Mouse (Mus musculus) midbrain, embryonic 14.5 days (tissue): ENCODE data around the gene Ncs1. TPM values are rescaled to one million over a fixed set of nuclear protein-coding genes. Genes with fewer than 3 reads are reported as not detected.

ENCODE experiments used
- ATAC-seq: fragments of 200-750 bp; cut with Nextera tagmentation; 2 replicates; pipeline ENCODE4 v1.8.0; 2017; ENCODE audit warnings: moderate number of reproducible peaks, moderate library complexity; ENCODE audit not compliant: low FRiP score, low TSS enrichment
- DNase-seq: peaks from one replicate; pipeline ENCODE4 v3.0.0-alpha.2; 2015
- H3K27ac ChIP-seq: fragments of 300-500 bp; sonication (generic); replicated peaks from 2 replicates; pipeline ENCODE4 v1.5.1; 2014; ENCODE audit warnings: mild to moderate bottlenecking, low read depth, low read length, moderate library complexity
- H3K27me3 ChIP-seq: fragments of 300-500 bp; sonication (generic); 2 replicates; pipeline ENCODE4 v1.6.1; 2014; ENCODE audit warnings: low read length, control low read depth, mixed read lengths; ENCODE audit not compliant: control insufficient read depth, insufficient read depth
- H3K36me3 ChIP-seq: fragments of 300-500 bp; sonication (generic); 2 replicates; pipeline ENCODE4 v1.6.1; 2014; ENCODE audit warnings: low read length, control low read depth; ENCODE audit not compliant: control insufficient read depth, insufficient read depth
- H3K4me1 ChIP-seq: fragments of 300-500 bp; sonication (generic); 2 replicates; pipeline ENCODE4 v1.6.1; 2014; ENCODE audit warnings: mild to moderate bottlenecking, antibody characterized with exemption, low read length, control low read depth; ENCODE audit not compliant: control insufficient read depth, insufficient read depth
- H3K4me2 ChIP-seq: fragments of 300-500 bp; sonication (generic); 2 replicates; pipeline ENCODE4 v1.6.1; 2014; ENCODE audit warnings: mild to moderate bottlenecking, low read length, moderate library complexity
- H3K4me3 ChIP-seq: fragments of 300-500 bp; sonication (generic); replicated peaks from 2 replicates; pipeline ENCODE4 v1.5.1; 2014; ENCODE audit warnings: low read depth, low read length
- H3K9ac ChIP-seq: fragments of 300-500 bp; sonication (generic); replicated peaks from 2 replicates; pipeline ENCODE4 v1.6.1; 2014; ENCODE audit warnings: mild to moderate bottlenecking, low read length, moderate library complexity
- H3K9me3 ChIP-seq: fragments of 300-500 bp; sonication (generic); 2 replicates; pipeline ENCODE4 v1.6.1; 2016; ENCODE audit warnings: low read length, control low read depth, mixed read lengths; ENCODE audit not compliant: control insufficient read depth
- WGBS: fragments of 180-500 bp; shearing (Covaris S2); extraction: QIAGEN DNeasy Blood & Tissue Kit; methylation state at CpG from one replicate; pipeline ENCODE4 v1.1.7; 2014; 5-methylcytosine and 5-hydroxymethylcytosine counted together
- polyA plus RNA-seq: library from polyadenylated mRNA; unstranded; fragments of >200 nt; fragmentation: Nextera tagmentation; extraction: Ambion mirVana; gene quantifications from 2 replicates; pipeline ENCODE4 v1.2.1, GENCODE M21; 2014

Gene Ncs1
- polyA plus RNA-seq, 1 experiment from 2014 or later, result 185 TPM

DNA sequence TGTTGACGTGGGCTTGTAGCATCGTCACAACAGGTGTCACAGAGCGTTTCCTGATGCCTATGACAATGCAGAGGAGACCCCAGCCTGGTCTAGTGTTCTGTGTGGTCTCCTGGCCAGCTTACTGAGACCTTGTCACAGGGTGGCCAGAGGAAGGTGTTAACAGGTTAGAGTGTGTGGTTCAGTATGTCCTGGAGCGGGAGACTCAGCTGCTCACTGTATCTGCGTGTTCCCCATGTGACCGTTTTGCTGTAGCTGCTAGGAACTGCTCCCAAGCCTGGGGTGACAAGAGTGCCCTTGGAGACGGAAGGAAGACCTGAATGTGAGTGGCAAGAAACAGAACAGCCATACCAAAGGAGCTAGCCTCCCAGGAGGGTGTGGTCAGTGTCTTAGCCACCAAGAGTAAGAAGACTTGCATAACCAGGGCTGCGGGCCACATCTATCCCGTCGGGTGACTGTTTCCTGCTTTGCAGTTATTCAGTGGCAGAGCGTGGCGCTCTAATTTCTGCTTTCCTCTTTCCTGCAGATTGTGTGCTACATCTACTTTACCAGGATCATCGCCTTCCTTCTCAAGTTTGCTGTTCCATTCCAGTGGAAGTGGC is 37.0 kb upstream of the Ncs1 start:
- 91% methylated on average over 13 of the region's 13 CpGs for WGBS

DNA sequence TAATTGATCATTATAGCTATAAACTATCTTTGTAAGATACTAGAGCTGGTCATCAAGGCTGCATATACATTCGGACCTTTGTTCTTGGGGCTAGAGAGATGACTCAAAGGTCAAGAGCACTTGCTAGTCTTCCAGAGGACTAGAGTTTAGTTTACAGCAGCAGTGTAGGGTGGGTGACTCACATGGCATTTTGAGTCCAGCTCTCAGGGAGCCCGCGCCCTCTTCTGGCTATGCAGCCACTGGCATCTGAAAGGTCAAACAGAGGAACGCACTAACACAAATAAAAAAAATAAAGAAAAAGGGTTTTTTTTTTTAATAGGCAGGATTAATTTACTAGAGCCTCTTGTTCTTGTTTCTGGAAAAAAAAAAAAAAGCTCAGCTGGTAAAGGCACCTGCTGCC is 36.1 kb upstream of the Ncs1 start:
- DNase-seq, result peak; percentile 12
- H3K4me2 ChIP-seq, result no peak overlapping the region
- peaks cover 38% of the 10 kb centered on the region for H3K36me3 ChIP-seq
- ATAC-seq, result no peak
- no peak overlapping the region for H3K27ac ChIP-seq
- no peaks in the 10 kb centered on the region for H3K27me3 ChIP-seq
- peaks cover 16% of the 10 kb centered on the region; the same call in 1 of the 2 replicates for H3K4me1 ChIP-seq
- no peaks in the 10 kb centered on the region for H3K9me3 ChIP-seq
- 89% methylated on average over 4 of the region's 4 CpGs for WGBS
- no peak overlapping the region for H3K9ac ChIP-seq
- no peak overlapping the region for H3K4me3 ChIP-seq

More for the DNA sequence above, 37.0 kb upstream of the Ncs1 start:
- ATAC-seq, result no peak
- Histone ChIP-seq H3K9ac (no peak overlapping the region), H3K4me3 (no peak overlapping the region), H3K4me2 (no peak overlapping the region), H3K27me3 (no peaks in the 10 kb centered on the region), H3K27ac (no peak overlapping the region), H3K4me1 (peaks cover 16% of the 10 kb centered on the region; the same call in 1 of the 2 replicates), H3K9me3 (no peaks in the 10 kb centered on the region), H3K36me3 (peaks cover 33% of the 10 kb centered on the region)
- DNase-seq, result no peak

DNA sequence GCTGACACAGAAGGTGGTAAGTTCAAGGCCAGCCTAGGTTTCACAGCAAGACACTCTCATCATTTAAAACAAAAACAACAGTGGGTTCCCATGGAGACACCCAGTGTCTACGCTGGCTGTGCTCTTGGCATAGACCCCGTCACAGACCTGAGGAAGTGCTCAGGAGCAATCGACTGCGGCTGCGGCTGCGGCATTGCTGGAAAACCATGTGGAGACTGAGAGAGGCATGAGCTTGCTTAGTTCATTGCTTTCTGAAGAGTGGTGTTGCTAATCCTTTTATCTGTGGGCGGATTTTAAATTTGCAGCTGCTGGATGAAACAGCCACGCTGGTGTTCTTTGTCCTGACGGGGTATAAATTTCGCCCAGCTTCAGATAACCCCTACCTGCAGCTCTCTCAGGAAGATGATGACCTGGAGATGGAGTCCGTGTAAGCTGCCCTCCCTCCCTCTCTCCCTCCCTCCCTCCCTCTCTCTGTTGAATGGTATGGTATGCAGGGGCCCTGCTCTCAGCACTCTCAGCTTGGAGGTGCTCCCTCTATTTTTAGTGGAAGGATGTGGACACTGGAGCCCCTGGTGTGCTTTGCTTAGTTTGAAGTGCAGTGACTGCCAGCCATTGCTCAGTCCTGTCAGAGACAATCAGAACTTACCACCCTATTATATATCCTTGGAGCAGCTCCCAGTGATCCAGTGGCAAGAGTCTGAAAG is 35.3 kb upstream of the Ncs1 start:
- H3K27me3 ChIP-seq, result no peaks in the 10 kb centered on the region
- H3K27ac ChIP-seq, result peak overlapping the region; percentile 61
- peak; percentile 61 for DNase-seq
- peaks cover 16% of the 10 kb centered on the region; the same call in 1 of the 2 replicates for H3K4me1 ChIP-seq
- no peak overlapping the region for H3K9ac ChIP-seq
- H3K9me3 ChIP-seq, result no peaks in the 10 kb centered on the region
- H3K4me3 ChIP-seq, result no peak overlapping the region
- H3K4me2 ChIP-seq, result no peak overlapping the region
- ATAC-seq, result no peak
- 15% methylated on average over 11 of the region's 11 CpGs for WGBS
- peaks cover 45% of the 10 kb centered on the region for H3K36me3 ChIP-seq

DNA sequence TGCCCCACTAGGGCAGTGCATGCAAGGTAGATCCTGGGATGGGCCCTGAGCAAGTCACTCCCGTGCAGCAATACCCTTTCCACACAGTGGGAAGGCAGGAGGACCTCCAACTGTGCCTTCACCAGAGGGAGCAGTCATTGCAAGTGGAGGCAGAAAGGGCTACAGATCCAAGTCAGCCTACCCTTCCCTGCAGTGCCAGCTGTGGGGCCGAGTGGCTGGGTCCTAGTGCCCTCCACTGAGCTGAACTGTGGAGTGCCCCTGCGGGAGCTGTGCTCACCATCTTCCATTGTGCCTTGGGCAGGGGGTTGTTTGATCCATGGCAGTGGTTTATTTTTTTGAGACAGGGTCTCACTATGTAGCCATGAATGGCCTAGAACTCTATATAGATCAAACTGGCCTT is 34.4 kb upstream of the Ncs1 start:
- no peak for ATAC-seq

DNA sequence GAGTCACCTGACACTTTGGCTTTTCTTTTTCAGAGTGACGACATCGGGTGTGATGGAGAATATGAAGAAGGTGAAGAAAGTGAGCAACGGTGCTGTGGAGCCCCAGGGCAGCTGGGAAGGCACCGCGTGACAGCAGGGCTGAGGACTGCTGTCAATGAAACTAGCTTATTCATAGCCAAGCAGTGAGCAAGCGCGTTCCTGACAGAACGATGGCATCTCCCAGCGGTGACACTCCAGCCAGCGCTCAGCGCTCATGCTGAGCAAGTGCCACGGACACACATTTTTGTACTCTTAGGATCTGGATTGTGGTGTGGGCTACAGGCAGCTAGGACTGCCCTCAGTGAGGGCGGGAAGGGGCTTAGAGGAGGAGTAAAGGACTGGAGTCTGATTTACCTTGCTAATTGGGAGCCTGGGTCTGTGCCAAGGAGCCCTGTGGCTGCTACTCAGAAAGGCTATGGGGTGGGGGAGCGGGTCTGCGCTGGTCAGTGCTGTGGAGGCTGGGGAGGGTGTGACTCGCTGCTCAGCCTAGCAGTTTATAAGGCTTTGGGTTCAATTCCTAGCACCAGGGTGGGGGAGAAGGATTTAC is 31.3 kb upstream of the Ncs1 start:
- no peak overlapping the region for H3K9ac ChIP-seq
- H3K36me3 ChIP-seq, result peaks cover 41% of the 10 kb centered on the region
- peaks cover 9% of the 10 kb centered on the region; the same call in 1 of the 2 replicates for H3K4me1 ChIP-seq
- ATAC-seq, result no peak
- no peak overlapping the region for H3K27ac ChIP-seq
- 66% methylated on average over 16 of the region's 16 CpGs for WGBS
- peak; percentile 68 for DNase-seq
- H3K27me3 ChIP-seq, result no peaks in the 10 kb centered on the region
- H3K9me3 ChIP-seq, result no peaks in the 10 kb centered on the region
- H3K4me2 ChIP-seq, result no peak overlapping the region
- H3K4me3 ChIP-seq, result no peak overlapping the region

More for the DNA sequence above, 34.4 kb upstream of the Ncs1 start:
- H3K4me1 ChIP-seq, result peaks cover 14% of the 10 kb centered on the region; the same call in 1 of the 2 replicates
- H3K4me2 ChIP-seq, result no peak overlapping the region
- H3K27ac ChIP-seq, result peak overlapping the region; percentile 61; the same call in 1 of the 2 replicates
- 31% methylated on average over 3 of the region's 3 CpGs for WGBS
- no peak overlapping the region for H3K4me3 ChIP-seq
- H3K9me3 ChIP-seq, result no peaks in the 10 kb centered on the region
- no peak overlapping the region for H3K9ac ChIP-seq
- H3K36me3 ChIP-seq, result peaks cover 52% of the 10 kb centered on the region
- H3K27me3 ChIP-seq, result no peaks in the 10 kb centered on the region
- DNase-seq, result peak; percentile 35

DNA sequence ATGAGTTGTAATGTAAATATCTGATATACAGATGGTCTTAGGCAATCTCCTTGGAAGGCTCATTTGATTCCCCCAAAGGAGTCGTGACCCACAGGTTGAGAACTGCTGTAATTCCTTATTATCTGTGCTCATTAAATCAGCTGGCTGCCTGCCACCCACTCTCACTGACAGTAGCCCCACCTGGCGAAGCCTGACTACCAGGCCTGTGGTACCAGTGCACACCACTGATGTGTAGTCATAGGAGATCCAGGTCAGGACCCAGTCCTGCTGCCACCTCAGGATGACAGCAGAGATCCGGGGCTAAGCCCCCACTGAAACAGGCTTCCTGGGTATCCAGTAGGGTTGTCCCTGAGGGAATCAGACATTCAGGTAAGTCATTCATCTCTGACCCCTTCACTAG is 27.0 kb upstream of the Ncs1 start:
- peak; percentile 16 for DNase-seq
- 84% methylated on average over 3 of the region's 3 CpGs for WGBS

DNA sequence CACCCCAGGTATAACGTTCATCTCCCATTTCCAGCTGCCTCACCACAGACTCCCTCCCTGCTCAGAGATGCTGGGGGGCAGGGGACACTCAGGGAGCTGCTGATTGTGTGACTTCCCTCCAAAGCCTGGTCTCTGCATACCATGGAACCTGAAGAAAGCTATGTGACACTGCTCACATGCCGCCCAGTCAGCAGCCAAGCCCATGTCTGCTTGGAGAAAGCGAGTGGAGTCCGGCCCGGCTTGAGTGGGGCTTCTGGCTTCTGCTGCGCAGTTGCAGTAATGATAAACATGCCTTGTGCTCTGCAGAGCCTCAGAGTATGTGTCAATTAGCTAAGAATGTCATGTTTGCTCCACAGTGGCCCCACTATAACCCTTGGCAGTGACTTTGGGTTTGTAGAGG is 26.2 kb upstream of the Ncs1 start:
- H3K4me1 ChIP-seq, result no peaks in the 10 kb centered on the region
- no peak overlapping the region for H3K9ac ChIP-seq
- no peak for ATAC-seq
- WGBS, result 87% methylated on average over 6 of the region's 6 CpGs
- DNase-seq, result no peak
- H3K27me3 ChIP-seq, result no peaks in the 10 kb centered on the region
- H3K36me3 ChIP-seq, result peaks cover 18% of the 10 kb centered on the region
- no peak overlapping the region for H3K4me2 ChIP-seq
- no peak overlapping the region for H3K4me3 ChIP-seq
- no peaks in the 10 kb centered on the region for H3K9me3 ChIP-seq
- H3K27ac ChIP-seq, result no peak overlapping the region

More for the DNA sequence above, 27.0 kb upstream of the Ncs1 start:
- Histone ChIP-seq H3K27me3 (no peaks in the 10 kb centered on the region), H3K9ac (no peak overlapping the region), H3K27ac (no peak overlapping the region), H3K9me3 (no peaks in the 10 kb centered on the region), H3K36me3 (peaks cover 22% of the 10 kb centered on the region), H3K4me2 (no peak overlapping the region), H3K4me3 (no peak overlapping the region), H3K4me1 (no peaks in the 10 kb centered on the region)
- no peak for ATAC-seq

DNA sequence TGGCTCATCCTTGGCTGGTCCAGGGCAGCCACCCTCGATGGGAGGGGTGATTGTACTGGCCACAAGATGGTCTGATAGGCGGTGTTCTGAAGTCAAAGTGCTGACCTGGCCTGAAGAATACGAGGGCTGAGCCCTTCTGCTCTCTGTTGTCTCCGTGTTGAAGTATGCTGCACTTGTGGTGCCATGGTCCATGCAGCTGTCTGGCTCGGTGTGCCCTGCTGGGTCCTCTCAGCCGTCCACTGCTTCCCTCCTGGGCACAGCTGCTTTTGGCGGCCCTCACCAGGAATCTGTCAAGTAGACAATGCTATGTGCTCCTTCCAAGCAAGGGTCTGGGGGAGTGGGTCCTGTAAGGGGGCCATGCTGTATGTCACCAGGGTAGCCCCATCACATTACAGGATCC is 24.8 kb upstream of the Ncs1 start:
- Histone ChIP-seq H3K36me3 (peaks cover 5% of the 10 kb centered on the region), H3K4me1 (no peaks in the 10 kb centered on the region), H3K4me2 (no peak overlapping the region), H3K27ac (no peak overlapping the region), H3K9ac (no peak overlapping the region), H3K9me3 (no peaks in the 10 kb centered on the region), H3K27me3 (no peaks in the 10 kb centered on the region), H3K4me3 (no peak overlapping the region)
- DNase-seq, result no peak
- 72% methylated on average over 7 of the region's 7 CpGs for WGBS
- ATAC-seq, result no peak
